Mouse (Mus musculus): ENCODE results near the gene Pde2a. TPM values are rescaled to one million over a fixed set of nuclear protein-coding genes. Genes with fewer than 3 reads are reported as not detected.

Pde2a gene
- polyA plus RNA-seq, 1 experiment from 2014 or later: 12.5 TPM

- no peak for ATAC-seq (ENCODE audit: insufficient number of reproducible peaks, low FRiP score, low TSS enrichment, low read depth)
- H3K27ac ChIP-seq (replicated peaks): no peak overlapping the region
- H3K36me3 ChIP-seq: no peaks in the 10 kb centered on the region
- WGBS: 23% methylated on average over 8 of the region's 8 CpGs
- peaks cover 4% of the 10 kb centered on the region for H3K4me1 ChIP-seq
- H3K4me2 ChIP-seq (replicated peaks): no peak overlapping the region
- H3K27me3 ChIP-seq: peaks cover 41% of the 10 kb centered on the region
- no peaks in the 10 kb centered on the region for H3K9me3 ChIP-seq (replicated peaks)
- no peak overlapping the region for H3K4me3 ChIP-seq (replicated peaks)
- H3K9ac ChIP-seq: no peak overlapping the region
Measured at GRCm38 (mm10) chr7:101453725-101454124, 32.2 kb downstream of the Pde2a start.

GRCm38 (mm10) chr7:101454479-101454878 is 33.0 kb downstream of the Pde2a start:
- no peaks in the 10 kb centered on the region for H3K9me3 ChIP-seq (replicated peaks)
- H3K4me3 ChIP-seq (replicated peaks): no peak overlapping the region
- H3K4me2 ChIP-seq (replicated peaks): no peak overlapping the region
- H3K27ac ChIP-seq (replicated peaks): no peak overlapping the region
- peaks cover 41% of the 10 kb centered on the region for H3K27me3 ChIP-seq
- 81% methylated on average over 9 of the region's 9 CpGs for WGBS
- H3K36me3 ChIP-seq: no peaks in the 10 kb centered on the region
- no peak for ATAC-seq (ENCODE audit: insufficient number of reproducible peaks, low FRiP score, low TSS enrichment, low read depth)
- H3K9ac ChIP-seq: no peak overlapping the region
- H3K4me1 ChIP-seq: peaks cover 4% of the 10 kb centered on the region

- H3K27ac ChIP-seq (replicated peaks): no peak overlapping the region
Measured at GRCm38 (mm10) chr7:101455141-101455540, 33.6 kb downstream of the Pde2a start.

GRCm38 (mm10) chr7:101456318-101456717 is 34.8 kb downstream of the Pde2a start:
- no peak for ATAC-seq (ENCODE audit: insufficient number of reproducible peaks, low FRiP score, low TSS enrichment, low read depth)
- Histone ChIP-seq H3K4me2 (replicated peaks) (no peak overlapping the region), H3K9ac (no peak overlapping the region), H3K36me3 (no peaks in the 10 kb centered on the region), H3K4me3 (replicated peaks) (no peak overlapping the region), H3K27me3 (peaks cover 35% of the 10 kb centered on the region), H3K4me1 (peaks cover 12% of the 10 kb centered on the region), H3K9me3 (replicated peaks) (no peaks in the 10 kb centered on the region), H3K27ac (replicated peaks) (no peak overlapping the region)
- 69% methylated on average over 4 of the region's 4 CpGs for WGBS

More at GRCm38 (mm10) chr7:101455141-101455540, 33.6 kb downstream of the Pde2a start:
- peaks cover 5% of the 10 kb centered on the region for H3K4me1 ChIP-seq
- H3K9ac ChIP-seq: no peak overlapping the region
- no peaks in the 10 kb centered on the region for H3K9me3 ChIP-seq (replicated peaks)
- no peak overlapping the region for H3K4me2 ChIP-seq (replicated peaks)
- peaks cover 37% of the 10 kb centered on the region for H3K27me3 ChIP-seq
- ATAC-seq (ENCODE audit: insufficient number of reproducible peaks, low FRiP score, low TSS enrichment, low read depth): no peak
- no peaks in the 10 kb centered on the region for H3K36me3 ChIP-seq
- no peak overlapping the region for H3K4me3 ChIP-seq (replicated peaks)
- 74% methylated on average over 6 of the region's 6 CpGs for WGBS

GRCm38 (mm10) chr7:101456789-101457188 is 35.3 kb downstream of the Pde2a start:
- H3K4me2 ChIP-seq (replicated peaks): no peak overlapping the region
- peaks cover 31% of the 10 kb centered on the region for H3K27me3 ChIP-seq
- ATAC-seq (ENCODE audit: insufficient number of reproducible peaks, low FRiP score, low TSS enrichment, low read depth): no peak
- no peaks in the 10 kb centered on the region for H3K36me3 ChIP-seq
- H3K4me1 ChIP-seq: peaks cover 9% of the 10 kb centered on the region
- WGBS: 24% methylated on average over 5 of the region's 5 CpGs
- no peak overlapping the region for H3K9ac ChIP-seq
- H3K9me3 ChIP-seq (replicated peaks): no peaks in the 10 kb centered on the region
- H3K4me3 ChIP-seq (replicated peaks): no peak overlapping the region
- no peak overlapping the region for H3K27ac ChIP-seq (replicated peaks)

- H3K9me3 ChIP-seq (replicated peaks): no peaks in the 10 kb centered on the region
- H3K36me3 ChIP-seq: no peaks in the 10 kb centered on the region
- H3K27me3 ChIP-seq: peaks cover 26% of the 10 kb centered on the region
- peaks cover 9% of the 10 kb centered on the region for H3K4me1 ChIP-seq
- no peak overlapping the region for H3K27ac ChIP-seq (replicated peaks)
- no peak overlapping the region for H3K4me3 ChIP-seq (replicated peaks)
- no peak for ATAC-seq (ENCODE audit: insufficient number of reproducible peaks, low FRiP score, low TSS enrichment, low read depth)
- no peak overlapping the region for H3K9ac ChIP-seq
- WGBS: 67% methylated on average over 5 of the region's 5 CpGs
- H3K4me2 ChIP-seq (replicated peaks): no peak overlapping the region
Measured at GRCm38 (mm10) chr7:101457283-101457682, 35.8 kb downstream of the Pde2a start.

GRCm38 (mm10) chr7:101457801-101458200 is 36.3 kb downstream of the Pde2a start:
- H3K27me3 ChIP-seq: peaks cover 20% of the 10 kb centered on the region
- H3K4me2 ChIP-seq (replicated peaks): no peak overlapping the region
- peaks cover 9% of the 10 kb centered on the region for H3K4me1 ChIP-seq
- H3K27ac ChIP-seq (replicated peaks): no peak overlapping the region
- no peak overlapping the region for H3K4me3 ChIP-seq (replicated peaks)
- H3K36me3 ChIP-seq: no peaks in the 10 kb centered on the region
- H3K9me3 ChIP-seq (replicated peaks): no peaks in the 10 kb centered on the region
- H3K9ac ChIP-seq: no peak overlapping the region
- ATAC-seq (ENCODE audit: insufficient number of reproducible peaks, low FRiP score, low TSS enrichment, low read depth): no peak
- WGBS: 35% methylated on average over 8 of the region's 8 CpGs

- 70% methylated on average over 4 of the region's 4 CpGs for WGBS
- Histone ChIP-seq H3K9me3 (replicated peaks) (no peaks in the 10 kb centered on the region), H3K36me3 (no peaks in the 10 kb centered on the region), H3K4me1 (peaks cover 9% of the 10 kb centered on the region), H3K27ac (replicated peaks) (no peak overlapping the region), H3K9ac (no peak overlapping the region), H3K4me2 (replicated peaks) (no peak overlapping the region), H3K4me3 (replicated peaks) (no peak overlapping the region), H3K27me3 (peaks cover 15% of the 10 kb centered on the region)
- no peak for ATAC-seq (ENCODE audit: insufficient number of reproducible peaks, low FRiP score, low TSS enrichment, low read depth)
Measured at GRCm38 (mm10) chr7:101458278-101458781, 36.8 kb downstream of the Pde2a start.

GRCm38 (mm10) chr7:101459305-101459813 is 37.9 kb downstream of the Pde2a start:
- H3K27ac ChIP-seq (replicated peaks): no peak overlapping the region
- H3K27me3 ChIP-seq: peaks cover 8% of the 10 kb centered on the region
- H3K9me3 ChIP-seq (replicated peaks): no peaks in the 10 kb centered on the region
- no peaks in the 10 kb centered on the region for H3K36me3 ChIP-seq
- H3K4me1 ChIP-seq: peaks cover 9% of the 10 kb centered on the region
- ATAC-seq (ENCODE audit: insufficient number of reproducible peaks, low FRiP score, low TSS enrichment, low read depth): no peak
- WGBS: 73% methylated on average over 9 of the region's 9 CpGs
- no peak overlapping the region for H3K4me2 ChIP-seq (replicated peaks)
- H3K9ac ChIP-seq: no peak overlapping the region
- H3K4me3 ChIP-seq (replicated peaks): no peak overlapping the region

- Histone ChIP-seq H3K27ac (replicated peaks) (no peak overlapping the region), H3K9me3 (replicated peaks) (no peaks in the 10 kb centered on the region), H3K4me2 (replicated peaks) (no peak overlapping the region), H3K4me3 (replicated peaks) (no peak overlapping the region), H3K36me3 (no peaks in the 10 kb centered on the region), H3K9ac (no peak overlapping the region), H3K27me3 (peaks cover 6% of the 10 kb centered on the region), H3K4me1 (peaks cover 9% of the 10 kb centered on the region)
- ATAC-seq (ENCODE audit: insufficient number of reproducible peaks, low FRiP score, low TSS enrichment, low read depth): no peak
- 59% methylated on average over 10 of the region's 10 CpGs for WGBS
Measured at GRCm38 (mm10) chr7:101459923-101460607, 38.6 kb downstream of the Pde2a start.

GRCm38 (mm10) chr7:101460608-101460957 is 39.1 kb downstream of the Pde2a start:
- ATAC-seq (ENCODE audit: insufficient number of reproducible peaks, low FRiP score, low TSS enrichment, low read depth): peak; percentile 45
- Histone ChIP-seq H3K4me1 (peaks cover 9% of the 10 kb centered on the region), H3K36me3 (no peaks in the 10 kb centered on the region), H3K27me3 (peaks cover 5% of the 10 kb centered on the region), H3K4me3 (replicated peaks) (no peak overlapping the region), H3K27ac (replicated peaks) (no peak overlapping the region), H3K9me3 (replicated peaks) (no peaks in the 10 kb centered on the region), H3K9ac (no peak overlapping the region), H3K4me2 (replicated peaks) (no peak overlapping the region)
- 22% methylated on average over 10 of the region's 10 CpGs for WGBS

- Histone ChIP-seq H3K9me3 (replicated peaks) (no peaks in the 10 kb centered on the region), H3K4me1 (peaks cover 9% of the 10 kb centered on the region), H3K27me3 (no peaks in the 10 kb centered on the region; the same call in 1 of the 2 replicates), H3K36me3 (no peaks in the 10 kb centered on the region), H3K27ac (replicated peaks) (no peak overlapping the region), H3K9ac (no peak overlapping the region), H3K4me2 (replicated peaks) (no peak overlapping the region), H3K4me3 (replicated peaks) (no peak overlapping the region)
- no peak for ATAC-seq (ENCODE audit: insufficient number of reproducible peaks, low FRiP score, low TSS enrichment, low read depth)
- WGBS: 79% methylated on average over 11 of the region's 11 CpGs
Measured at GRCm38 (mm10) chr7:101461571-101461970, 40.1 kb downstream of the Pde2a start.

Data from embryonic facial prominence, embryonic 15.5 days (tissue).